Mouse (Mus musculus) 416B (cell line): ENCODE results near the gene Cdkal1.

ENCODE experiments used
- DNase-seq: peaks from one replicate; pipeline ENCODE4 v3.0.0; 2011; ENCODE audit warnings: low read depth

Cdkal1 gene

GRCm38 (mm10) chr13:29247800-29248199, 607.7 kb downstream of the Cdkal1 start:
- no peak for DNase-seq

- DNase-seq: peak; percentile 64
Measured at GRCm38 (mm10) chr13:29235065-29235464, 620.4 kb downstream of the Cdkal1 start.

- no peak for DNase-seq
Measured at GRCm38 (mm10) chr13:29234442-29234841, 621.0 kb downstream of the Cdkal1 start.

- no peak for DNase-seq
Measured at GRCm38 (mm10) chr13:29233970-29234369, 621.5 kb downstream of the Cdkal1 start.

GRCm38 (mm10) chr13:29232681-29233080, 622.8 kb downstream of the Cdkal1 start:
- DNase-seq: peak; percentile 51

GRCm38 (mm10) chr13:29224815-29225214, 630.7 kb downstream of the Cdkal1 start:
- no peak for DNase-seq

GRCm38 (mm10) chr13:29222261-29222838, 633.1 kb downstream of the Cdkal1 start:
- DNase-seq: no peak

GRCm38 (mm10) chr13:29221646-29222045, 633.8 kb downstream of the Cdkal1 start:
- DNase-seq: no peak

- no peak for DNase-seq
Measured at GRCm38 (mm10) chr13:29218594-29219230, 636.8 kb downstream of the Cdkal1 start.

- no peak for DNase-seq
Measured at GRCm38 (mm10) chr13:29210159-29211021, 645.1 kb downstream of the Cdkal1 start.

- DNase-seq: no peak
Measured at GRCm38 (mm10) chr13:29208749-29209148, 646.7 kb downstream of the Cdkal1 start.

GRCm38 (mm10) chr13:29203856-29204255, 651.6 kb downstream of the Cdkal1 start:
- DNase-seq: no peak

- no peak for DNase-seq
Measured at GRCm38 (mm10) chr13:29203426-29203825, 652.0 kb downstream of the Cdkal1 start.

- no peak for DNase-seq
Measured at GRCm38 (mm10) chr13:29202562-29202961, 652.9 kb downstream of the Cdkal1 start.

- no peak for DNase-seq
Measured at GRCm38 (mm10) chr13:29199679-29200078, 655.8 kb downstream of the Cdkal1 start.

- DNase-seq: no peak
Measured at GRCm38 (mm10) chr13:29196798-29197498, 658.5 kb downstream of the Cdkal1 start.

- DNase-seq: no peak
Measured at GRCm38 (mm10) chr13:29195722-29196121, 659.8 kb downstream of the Cdkal1 start.

- no peak for DNase-seq
Measured at GRCm38 (mm10) chr13:29194946-29195345, 660.5 kb downstream of the Cdkal1 start.

- no peak for DNase-seq
Measured at GRCm38 (mm10) chr13:29192697-29193096, 662.8 kb downstream of the Cdkal1 start.

GRCm38 (mm10) chr13:29190548-29190947, 664.9 kb downstream of the Cdkal1 start:
- no peak for DNase-seq

- DNase-seq: no peak
Measured at GRCm38 (mm10) chr13:29186748-29187147, 668.7 kb downstream of the Cdkal1 start.

GRCm38 (mm10) chr13:29185545-29185944, 669.9 kb downstream of the Cdkal1 start:
- no peak for DNase-seq
